Mouse (Mus musculus) effector memory CD4-positive, alpha-beta T cell, adult 7 months (primary cell): ENCODE data around the gene BC107364. TPM values are rescaled to one million over a fixed set of nuclear protein-coding genes. Genes with fewer than 3 reads are reported as not detected.

Experiments
- polyA plus RNA-seq: library from polyadenylated mRNA; unstranded; fragments of 100-300 nt; shearing (Covaris generic); gene quantifications from one replicate; pipeline ENCODE4 v1.2.1, GENCODE M21; 2017

BC107364 gene
- polyA plus RNA-seq = not detected

GRCm38 (mm10) chr3:96452262-96452661 lies at the start of gene BC107364:
Gene BC107364 (minus strand): TSS chr3:96452306.

Other genes with a start within 250 kb of the BC107364 start
- 7.2 TPM for gene Bola1, start 232.6 kb downstream of the BC107364 start, polyA plus RNA-seq
- gene Hist2h2ab, start 232.4 kb downstream of the BC107364 start, polyA plus RNA-seq = 1.2 TPM
- gene Hist2h2ac, start 231.4 kb downstream of the BC107364 start, polyA plus RNA-seq = 9.3 TPM
- 1.2 TPM for gene Hist2h2be, start 231.2 kb downstream of the BC107364 start, polyA plus RNA-seq
- not detected for gene Hist2h3c2, start 213.2 kb downstream of the BC107364 start, polyA plus RNA-seq
- gene Hist2h2aa2, start 212.0 kb downstream of the BC107364 start, polyA plus RNA-seq = 35.5 TPM
- gene Hist2h2aa1, start 206.8 kb downstream of the BC107364 start, polyA plus RNA-seq = not detected
- not detected for gene Hist2h3c1, start 205.6 kb downstream of the BC107364 start, polyA plus RNA-seq
- 1.7 TPM for gene Hist2h4, start 189.0 kb downstream of the BC107364 start, polyA plus RNA-seq
- gene Hist2h3b, start 183.7 kb downstream of the BC107364 start, polyA plus RNA-seq = 5.1 TPM
- 4.8 TPM for gene Hist2h2bb, start 182.6 kb downstream of the BC107364 start, polyA plus RNA-seq
- gene Fcgr1, start 158.3 kb downstream of the BC107364 start, polyA plus RNA-seq = not detected
- gene Hfe2, start 72.9 kb upstream of the BC107364 start, polyA plus RNA-seq = 0.44 TPM
- gene Txnip, start 105.7 kb upstream of the BC107364 start, polyA plus RNA-seq = 473 TPM
- not detected for gene Gm16253, start 124.7 kb upstream of the BC107364 start, polyA plus RNA-seq
- gene Polr3gl, start 141.9 kb upstream of the BC107364 start, polyA plus RNA-seq = 18.4 TPM
- gene Ankrd34a, start 144.3 kb upstream of the BC107364 start, polyA plus RNA-seq = not detected
- gene Lix1l, start 148.8 kb upstream of the BC107364 start, polyA plus RNA-seq = 0.45 TPM
- 189 TPM for gene Rbm8a, start 177.6 kb upstream of the BC107364 start, polyA plus RNA-seq
- 22.0 TPM for gene Pex11b, start 183.1 kb upstream of the BC107364 start, polyA plus RNA-seq
- not detected for gene Gm42957, start 183.2 kb upstream of the BC107364 start, polyA plus RNA-seq
- 0.29 TPM for gene Itga10, start 193.3 kb upstream of the BC107364 start, polyA plus RNA-seq
- 4.7 TPM for gene Ankrd35, start 217.8 kb upstream of the BC107364 start, polyA plus RNA-seq
- 9.8 TPM for gene Pias3, start 244.1 kb upstream of the BC107364 start, polyA plus RNA-seq